In the genomic region with DNA sequence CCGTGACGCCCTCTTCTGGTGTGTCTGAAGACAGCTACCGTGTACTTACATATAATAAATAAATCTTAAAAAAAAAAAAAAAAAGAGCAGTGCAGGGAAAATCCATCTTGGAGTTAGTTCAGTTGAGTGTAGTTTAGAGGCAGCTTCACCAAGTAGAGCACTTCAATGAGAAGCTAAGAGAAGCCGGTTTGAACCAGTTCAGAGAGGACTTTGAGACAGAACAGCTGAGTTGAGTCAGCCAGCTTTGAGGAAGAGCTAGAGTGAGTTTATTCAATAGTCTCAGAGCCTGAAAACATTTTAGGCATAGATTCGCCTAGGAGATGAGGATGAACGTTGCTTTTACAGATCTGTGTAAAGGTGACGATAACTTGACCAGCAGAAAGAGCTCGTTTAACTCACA, we compare ENCODE assay signal across 1 mouse cellular context.
TF ChIP-seq lines count a peak whose summit lies in the region.

No protein-coding gene starts in this region.

TF ChIP-seq in CH12.LX, 34 proteins besides CTCF, POLR2A, EP300 and RAD21:
- TF ChIP-seq ZC3H11A (IDR thresholded peaks at IDR 0.05; ENCODE audit: low read depth, low read length) (no peak), CHD1 (IDR thresholded peaks at IDR 0.05; ENCODE audit: low read depth, low read length) (no peak), BHLHE40 (IDR thresholded peaks at IDR 0.05; ENCODE audit: low read depth, low read length) (no peak), USF2 (conservative IDR thresholded peaks at IDR 0.05; ENCODE audit: low read depth, low read length) (no peak), ETS1 (conservative IDR thresholded peaks at IDR 0.05; ENCODE audit: low read depth, low read length) (no peak), ZKSCAN1 (IDR thresholded peaks at IDR 0.05; ENCODE audit: borderline replicate concordance, low read depth, low read length) (no peak)
